Mouse (Mus musculus): ENCODE measurements around the gene Atp6v0e. TPM values are rescaled to one million over a fixed set of nuclear protein-coding genes. Genes with fewer than 3 reads are reported as not detected.

Gene Atp6v0e
- polyA plus RNA-seq, 1 experiment from 2014 or later = 90.5 TPM

GRCm38 (mm10) chr17:26665600-26665999 is 2.6 kb downstream of the Atp6v0e start:
- ATAC-seq (ENCODE audit: low FRiP score, low TSS enrichment) (no peak), DNase-seq (no peak)
- H3K36me3 ChIP-seq (ENCODE audit: control insufficient read depth, insufficient read depth, low read length) = no peaks in the 10 kb centered on the region
- no peaks in the 10 kb centered on the region for H3K9me3 ChIP-seq (ENCODE audit: control insufficient read depth, low read length)
- 86% methylated on average over 4 of the region's 4 CpGs for WGBS
- no peak overlapping the region for H3K27ac ChIP-seq (replicated peaks; ENCODE audit: low read depth, low read length)
- no peak overlapping the region for H3K9ac ChIP-seq (replicated peaks; ENCODE audit: low read length)
- H3K4me1 ChIP-seq (ENCODE audit: control insufficient read depth, insufficient read depth, low read length) = peaks cover 6% of the 10 kb centered on the region
- no peaks in the 10 kb centered on the region for H3K27me3 ChIP-seq (ENCODE audit: control insufficient read depth, insufficient read depth, low read length)
- no peak overlapping the region for H3K4me2 ChIP-seq (ENCODE audit: low read length)
- no peak overlapping the region for H3K4me3 ChIP-seq (replicated peaks; ENCODE audit: low read depth, low read length)

- Histone ChIP-seq H3K4me1 (ENCODE audit: control insufficient read depth, insufficient read depth, low read length) (no peaks in the 10 kb centered on the region), H3K9me3 (ENCODE audit: control insufficient read depth, low read length) (no peaks in the 10 kb centered on the region), H3K9ac (replicated peaks; ENCODE audit: low read length) (no peak overlapping the region), H3K27ac (replicated peaks; ENCODE audit: low read depth, low read length) (no peak overlapping the region), H3K27me3 (ENCODE audit: control insufficient read depth, insufficient read depth, low read length) (no peaks in the 10 kb centered on the region), H3K4me2 (ENCODE audit: low read length) (no peak overlapping the region), H3K36me3 (ENCODE audit: control insufficient read depth, insufficient read depth, low read length) (no peaks in the 10 kb centered on the region), H3K4me3 (replicated peaks; ENCODE audit: low read depth, low read length) (no peak overlapping the region)
- 54% methylated on average over 4 of the region's 4 CpGs for WGBS
- no peak for DNase-seq
- no peak for ATAC-seq (ENCODE audit: low FRiP score, low TSS enrichment)
Measured at GRCm38 (mm10) chr17:26671268-26671667, 8.2 kb downstream of the Atp6v0e start.

GRCm38 (mm10) chr17:26675845-26676244 is 12.8 kb downstream of the Atp6v0e start:
- ATAC-seq (ENCODE audit: low FRiP score, low TSS enrichment) (0 out of 2 replicates have a peak, but pooled peaks have one; percentile 20), DNase-seq (no peak)
- H3K4me1 ChIP-seq (ENCODE audit: control insufficient read depth, insufficient read depth, low read length) = peaks cover 14% of the 10 kb centered on the region
- peak overlapping the region; percentile 81; the same call in 1 of the 2 replicates for H3K27ac ChIP-seq (replicated peaks; ENCODE audit: low read depth, low read length)
- no peaks in the 10 kb centered on the region for H3K36me3 ChIP-seq (ENCODE audit: control insufficient read depth, insufficient read depth, low read length)
- H3K4me2 ChIP-seq (ENCODE audit: low read length) = peak overlapping the region; percentile 59
- no peaks in the 10 kb centered on the region for H3K27me3 ChIP-seq (ENCODE audit: control insufficient read depth, insufficient read depth, low read length)
- 23% methylated on average over 7 of the region's 7 CpGs for WGBS
- H3K9me3 ChIP-seq (ENCODE audit: control insufficient read depth, low read length) = no peaks in the 10 kb centered on the region
- H3K9ac ChIP-seq (replicated peaks; ENCODE audit: low read length) = 0 out of 2 replicates have a peak overlapping the region, but pooled peaks have one; percentile 29
- peak overlapping the region; percentile 68 for H3K4me3 ChIP-seq (replicated peaks; ENCODE audit: low read depth, low read length)

- Histone ChIP-seq H3K9ac (replicated peaks; ENCODE audit: low read length) (peak overlapping the region; percentile 68), H3K4me1 (ENCODE audit: control insufficient read depth, insufficient read depth, low read length) (peaks cover 14% of the 10 kb centered on the region), H3K27ac (replicated peaks; ENCODE audit: low read depth, low read length) (peak overlapping the region; percentile 81), H3K4me2 (ENCODE audit: low read length) (peak overlapping the region; percentile 59), H3K36me3 (ENCODE audit: control insufficient read depth, insufficient read depth, low read length) (no peaks in the 10 kb centered on the region), H3K27me3 (ENCODE audit: control insufficient read depth, insufficient read depth, low read length) (no peaks in the 10 kb centered on the region), H3K9me3 (ENCODE audit: control insufficient read depth, low read length) (no peaks in the 10 kb centered on the region), H3K4me3 (replicated peaks; ENCODE audit: low read depth, low read length) (peak overlapping the region; percentile 68)
- under 1% methylated on average over 30 of the region's 30 CpGs for WGBS
- DNase-seq (peak; percentile 96), ATAC-seq (ENCODE audit: low FRiP score, low TSS enrichment) (peak; percentile 96)
Measured at GRCm38 (mm10) chr17:26676252-26676615, 13.2 kb downstream of the Atp6v0e start.

GRCm38 (mm10) chr17:26676616-26677376 is 13.8 kb downstream of the Atp6v0e start:
- Histone ChIP-seq H3K4me3 (replicated peaks; ENCODE audit: low read depth, low read length) (peak overlapping the region; percentile 68), H3K4me1 (ENCODE audit: control insufficient read depth, insufficient read depth, low read length) (peaks cover 14% of the 10 kb centered on the region), H3K9ac (replicated peaks; ENCODE audit: low read length) (peak overlapping the region; percentile 68), H3K9me3 (ENCODE audit: control insufficient read depth, low read length) (no peaks in the 10 kb centered on the region), H3K27me3 (ENCODE audit: control insufficient read depth, insufficient read depth, low read length) (no peaks in the 10 kb centered on the region), H3K36me3 (ENCODE audit: control insufficient read depth, insufficient read depth, low read length) (no peaks in the 10 kb centered on the region), H3K27ac (replicated peaks; ENCODE audit: low read depth, low read length) (peak overlapping the region; percentile 81), H3K4me2 (ENCODE audit: low read length) (peak overlapping the region; percentile 59)
- peak; percentile 53 for DNase-seq
- ATAC-seq (ENCODE audit: low FRiP score, low TSS enrichment) = peak; percentile 89
- 4% methylated on average over 26 of the region's 26 CpGs for WGBS

GRCm38 (mm10) chr17:26677711-26678637 is 14.9 kb downstream of the Atp6v0e start:
- no peak for ATAC-seq (ENCODE audit: low FRiP score, low TSS enrichment)
- WGBS = 91% methylated on average over 7 of the region's 7 CpGs
- Histone ChIP-seq H3K4me1 (ENCODE audit: control insufficient read depth, insufficient read depth, low read length) (peaks cover 14% of the 10 kb centered on the region), H3K27me3 (ENCODE audit: control insufficient read depth, insufficient read depth, low read length) (no peaks in the 10 kb centered on the region), H3K9me3 (ENCODE audit: control insufficient read depth, low read length) (no peaks in the 10 kb centered on the region), H3K4me3 (replicated peaks; ENCODE audit: low read depth, low read length) (peak overlapping the region; percentile 68; the same call in 1 of the 2 replicates), H3K36me3 (ENCODE audit: control insufficient read depth, insufficient read depth, low read length) (peaks cover 1% of the 10 kb centered on the region; the same call in 1 of the 2 replicates), H3K9ac (replicated peaks; ENCODE audit: low read length) (0 out of 2 replicates have a peak overlapping the region, but pooled peaks have one; percentile 23), H3K4me2 (ENCODE audit: low read length) (peak overlapping the region; percentile 59), H3K27ac (replicated peaks; ENCODE audit: low read depth, low read length) (no peak overlapping the region)
- no peak for DNase-seq

- peaks cover 14% of the 10 kb centered on the region for H3K4me1 ChIP-seq (ENCODE audit: control insufficient read depth, insufficient read depth, low read length)
- H3K9ac ChIP-seq (replicated peaks; ENCODE audit: low read length) = no peak overlapping the region
- ATAC-seq (ENCODE audit: low FRiP score, low TSS enrichment) = no peak
- no peak overlapping the region for H3K4me2 ChIP-seq (ENCODE audit: low read length)
- 88% methylated on average over 6 of the region's 6 CpGs for WGBS
- no peak overlapping the region for H3K27ac ChIP-seq (replicated peaks; ENCODE audit: low read depth, low read length)
- no peak overlapping the region for H3K4me3 ChIP-seq (replicated peaks; ENCODE audit: low read depth, low read length)
- H3K36me3 ChIP-seq (ENCODE audit: control insufficient read depth, insufficient read depth, low read length) = peaks cover 25% of the 10 kb centered on the region; the same call in 1 of the 2 replicates
- DNase-seq = no peak
- no peaks in the 10 kb centered on the region for H3K9me3 ChIP-seq (ENCODE audit: control insufficient read depth, low read length)
- no peaks in the 10 kb centered on the region for H3K27me3 ChIP-seq (ENCODE audit: control insufficient read depth, insufficient read depth, low read length)
Measured at GRCm38 (mm10) chr17:26681276-26681675, 18.2 kb downstream of the Atp6v0e start.

- no peak overlapping the region for H3K4me2 ChIP-seq (ENCODE audit: low read length)
- no peak overlapping the region for H3K9ac ChIP-seq (replicated peaks; ENCODE audit: low read length)
- no peaks in the 10 kb centered on the region for H3K27me3 ChIP-seq (ENCODE audit: control insufficient read depth, insufficient read depth, low read length)
- DNase-seq (no peak), ATAC-seq (ENCODE audit: low FRiP score, low TSS enrichment) (no peak)
- no peak overlapping the region for H3K4me3 ChIP-seq (replicated peaks; ENCODE audit: low read depth, low read length)
- peaks cover 25% of the 10 kb centered on the region; the same call in 1 of the 2 replicates for H3K36me3 ChIP-seq (ENCODE audit: control insufficient read depth, insufficient read depth, low read length)
- WGBS = 90% methylated on average over 17 of the region's 17 CpGs
- H3K4me1 ChIP-seq (ENCODE audit: control insufficient read depth, insufficient read depth, low read length) = no peaks in the 10 kb centered on the region
- H3K27ac ChIP-seq (replicated peaks; ENCODE audit: low read depth, low read length) = no peak overlapping the region
- H3K9me3 ChIP-seq (ENCODE audit: control insufficient read depth, low read length) = no peaks in the 10 kb centered on the region
Measured at GRCm38 (mm10) chr17:26686334-26687000, 23.4 kb downstream of the Atp6v0e start.

Data from midbrain, embryonic 14.5 days (tissue).